Mouse (Mus musculus): ENCODE results near the gene Gcsh. TPM values are rescaled to one million over a fixed set of nuclear protein-coding genes. Genes with fewer than 3 reads are reported as not detected.

The Gcsh gene
- total RNA-seq (2014; fragmentation: Nextera tagmentation) (56.4 and 61.5 TPM in 2 replicates), total RNA-seq (2017) (80.8 and 104 TPM in 2 replicates)

GRCm38 (mm10) chr8:116993095-116993867 lies at the start of gene Gcsh:
Gene Gcsh, minus strand, starts transcription at chr8:116993537.
- peak; percentile 95 for ATAC-seq (replicated peaks; ENCODE audit: poor library complexity, severe bottlenecking)

- no peak for ATAC-seq (replicated peaks; ENCODE audit: poor library complexity, severe bottlenecking)
Measured at GRCm38 (mm10) chr8:117039843-117040242, 46.5 kb upstream of the Gcsh start.

DNA sequence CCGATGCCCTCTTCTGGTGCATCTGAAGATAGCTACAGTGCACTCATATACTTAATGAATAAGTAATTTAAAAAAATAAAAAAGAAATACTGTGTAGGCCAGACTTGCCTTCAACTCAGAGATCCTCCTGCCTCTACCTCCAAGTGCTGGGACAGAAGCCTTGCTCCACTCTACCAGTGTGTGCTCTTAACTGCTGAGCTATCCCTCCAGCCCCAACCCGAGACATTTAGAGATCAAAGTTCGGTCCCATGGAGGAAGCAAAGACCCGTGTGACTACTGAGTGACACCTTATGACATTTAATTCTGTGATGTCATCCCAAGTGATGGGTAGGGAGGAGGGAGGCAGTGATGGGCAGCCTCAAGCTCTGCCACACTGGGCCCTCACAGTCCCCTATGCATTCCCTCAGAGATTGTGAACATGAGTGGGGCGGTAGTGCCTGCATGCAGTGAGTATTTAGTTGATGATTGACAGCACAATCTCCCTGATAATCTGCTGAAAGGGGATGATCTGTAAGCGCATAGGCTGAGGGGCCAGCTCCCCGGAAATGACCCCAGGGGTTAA lies 44.1 kb upstream of the Gcsh start:
- ATAC-seq (replicated peaks; ENCODE audit: poor library complexity, severe bottlenecking) = no peak

DNA sequence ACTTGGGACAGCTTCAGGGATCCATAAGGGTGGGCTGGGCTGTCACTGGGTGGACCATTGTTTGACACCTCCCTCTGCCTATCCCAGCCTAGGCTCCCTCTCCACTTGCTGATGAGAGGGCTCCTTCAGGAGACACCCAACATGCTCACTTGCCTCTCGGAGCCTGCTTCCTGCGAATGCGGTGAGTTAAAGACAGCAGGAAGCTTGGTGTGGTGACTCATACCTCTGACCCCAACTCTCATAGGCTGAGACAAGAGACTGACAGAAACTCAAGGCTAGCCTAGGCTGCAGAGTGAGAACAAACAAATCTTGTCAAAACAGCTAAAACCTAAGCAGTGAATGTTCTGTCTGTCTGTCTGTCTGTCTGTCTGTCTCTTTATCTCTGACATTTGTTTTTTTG lies 40.1 kb upstream of the Gcsh start:
- peak; percentile 87 for ATAC-seq (replicated peaks; ENCODE audit: poor library complexity, severe bottlenecking)

DNA sequence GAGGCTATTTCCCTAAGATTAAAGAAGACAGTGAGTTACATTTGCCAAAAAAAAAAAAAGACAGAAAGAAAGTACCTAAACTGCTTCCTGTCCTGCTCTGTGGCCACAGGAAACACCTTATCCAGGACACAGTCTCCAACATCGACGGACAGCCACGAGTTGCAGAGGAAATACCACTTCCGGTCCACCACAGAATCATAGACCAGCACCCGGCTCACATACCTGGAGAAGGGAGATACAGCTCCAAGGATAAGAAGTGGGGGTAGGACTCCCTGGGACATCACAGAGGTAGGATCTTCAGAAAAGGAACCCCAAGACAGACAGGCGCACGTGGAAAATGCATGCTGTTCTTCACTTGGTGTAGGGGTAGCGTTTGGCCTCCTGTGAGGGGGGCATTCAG lies 39.3 kb upstream of the Gcsh start:
- ATAC-seq (replicated peaks; ENCODE audit: poor library complexity, severe bottlenecking) = peak; percentile 40

GRCm38 (mm10) chr8:117031476-117031875 lies 38.1 kb upstream of the Gcsh start:
- no peak for ATAC-seq (replicated peaks; ENCODE audit: poor library complexity, severe bottlenecking)

GRCm38 (mm10) chr8:117028686-117029085 lies 35.3 kb upstream of the Gcsh start:
- ATAC-seq (replicated peaks; ENCODE audit: poor library complexity, severe bottlenecking) = no peak

DNA sequence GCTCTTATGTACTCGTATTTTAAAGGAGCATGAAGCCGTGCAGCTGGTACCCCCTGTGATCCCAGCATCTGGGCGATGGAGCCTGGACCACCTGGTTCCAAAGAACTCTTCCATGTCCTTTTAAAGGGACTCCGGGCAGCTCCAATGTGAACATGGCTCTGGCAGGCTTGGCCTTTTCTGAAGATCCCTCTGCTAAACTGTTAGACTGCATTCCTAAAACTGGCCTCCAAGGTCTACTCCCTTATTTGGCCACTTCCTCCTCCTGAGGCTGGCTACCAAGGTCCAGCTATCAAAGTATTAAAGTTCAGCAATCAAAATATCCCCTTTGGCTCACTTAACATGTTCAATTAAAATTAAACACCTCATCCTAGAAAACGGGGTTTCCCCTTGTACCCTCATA lies 34.3 kb upstream of the Gcsh start:
- ATAC-seq (replicated peaks; ENCODE audit: poor library complexity, severe bottlenecking) = no peak

GRCm38 (mm10) chr8:117022297-117022993 lies 29.1 kb upstream of the Gcsh start:
- no peak for ATAC-seq (replicated peaks; ENCODE audit: poor library complexity, severe bottlenecking)

DNA sequence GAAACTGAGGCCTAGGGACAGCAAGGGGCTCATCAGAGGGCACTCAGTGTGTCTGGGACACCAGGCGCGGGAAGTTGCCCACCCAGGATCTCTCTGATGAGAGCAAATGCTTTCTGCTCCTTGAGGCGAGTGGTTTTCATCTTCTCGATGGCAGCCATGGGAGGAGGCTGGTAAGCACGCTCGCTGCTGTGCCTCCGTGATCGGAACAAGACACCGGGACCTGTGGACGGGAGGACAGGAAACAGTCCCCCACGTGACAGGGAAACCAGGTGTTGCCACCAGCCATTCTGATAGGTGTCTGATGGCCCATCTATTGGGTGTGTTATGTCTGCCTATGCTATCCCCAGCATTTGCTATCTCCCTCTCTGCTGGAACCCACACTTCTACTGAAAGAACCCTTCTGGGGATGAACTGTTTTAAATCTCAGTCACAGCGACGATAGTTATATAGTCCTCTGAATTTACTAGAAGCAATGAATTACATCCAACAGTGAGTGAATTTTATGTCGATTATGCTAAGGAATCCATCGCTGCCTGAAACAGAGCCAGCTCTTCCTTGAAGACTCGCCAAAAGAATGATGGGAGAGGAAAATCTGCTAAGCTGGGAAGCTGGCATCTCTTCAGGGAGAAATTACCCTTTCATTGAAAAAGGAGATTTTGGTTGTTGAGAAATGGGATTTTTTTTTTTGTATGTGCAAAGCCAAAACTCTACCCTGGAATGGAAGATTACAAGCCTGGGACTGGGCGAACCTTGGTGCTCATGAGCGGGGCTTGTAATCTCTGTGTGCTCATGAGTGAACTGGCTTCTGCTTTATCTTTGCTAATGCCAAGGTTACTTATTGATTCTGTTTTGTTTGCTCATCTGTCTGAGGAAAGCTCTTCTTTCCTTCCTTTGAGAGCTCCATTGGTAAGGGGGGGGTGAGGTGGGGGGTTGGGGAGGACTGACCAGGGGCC lies 26.3 kb upstream of the Gcsh start:
- no peak for ATAC-seq (replicated peaks; ENCODE audit: poor library complexity, severe bottlenecking)

DNA sequence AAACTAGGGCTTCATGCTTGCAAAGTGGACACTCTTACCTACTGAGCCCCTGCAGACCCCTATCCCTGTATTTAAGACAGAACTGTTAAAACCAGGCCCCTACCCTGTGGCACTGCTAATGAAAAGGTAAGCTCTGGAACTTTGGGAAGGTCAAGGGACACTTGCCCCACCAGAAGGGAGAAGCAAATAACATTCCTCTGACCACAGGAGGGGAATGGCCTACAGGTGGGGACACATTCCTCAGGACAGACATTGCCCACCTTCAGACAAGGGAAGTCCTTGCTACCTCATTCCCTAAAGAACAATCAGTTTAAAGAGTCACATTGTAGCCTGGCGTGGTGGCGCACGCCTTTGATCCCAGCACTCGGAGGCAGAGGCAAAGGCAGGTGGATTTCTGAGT lies 24.6 kb upstream of the Gcsh start:
- no peak for ATAC-seq (replicated peaks; ENCODE audit: poor library complexity, severe bottlenecking)

DNA sequence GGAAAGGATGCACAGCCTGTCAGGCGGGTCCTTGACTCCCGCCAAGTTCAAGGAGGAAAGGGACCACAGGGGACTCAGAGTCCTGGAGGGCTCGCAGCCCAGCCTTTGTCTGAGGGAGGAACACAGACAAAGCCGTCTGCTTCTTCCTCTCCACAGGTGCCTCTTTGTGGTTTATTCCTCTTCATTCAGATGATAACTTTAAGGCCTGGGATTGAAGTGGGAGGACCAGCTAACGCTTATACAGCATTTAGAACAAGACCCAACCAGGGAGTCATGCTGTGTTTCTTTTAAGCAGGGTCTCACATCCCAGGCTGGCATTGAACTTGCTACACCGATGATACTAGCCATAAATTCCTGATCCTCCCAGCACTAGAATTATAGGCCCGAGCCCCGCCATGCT lies 23.7 kb upstream of the Gcsh start:
- no peak for ATAC-seq (replicated peaks; ENCODE audit: poor library complexity, severe bottlenecking)

DNA sequence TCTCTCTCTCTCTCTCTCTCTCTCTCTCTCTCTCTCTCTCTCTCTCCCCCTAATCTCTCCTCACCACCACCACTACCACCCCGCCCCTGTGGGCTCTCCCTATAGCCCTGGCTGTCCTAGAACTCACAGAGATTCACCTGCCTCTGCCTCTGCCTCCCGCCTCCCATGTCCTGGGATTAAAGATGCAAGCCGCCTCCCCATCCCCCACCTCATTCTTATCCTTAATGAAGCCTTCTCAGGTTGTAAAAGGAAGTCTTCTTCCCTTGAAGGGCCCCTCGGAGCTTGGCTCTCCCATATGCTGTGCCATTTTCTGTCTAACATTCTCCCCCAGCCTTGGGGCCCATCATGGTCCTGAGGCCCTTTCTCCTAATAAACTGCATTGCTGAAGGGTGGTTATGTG lies 22.3 kb upstream of the Gcsh start:
- ATAC-seq (replicated peaks; ENCODE audit: poor library complexity, severe bottlenecking) = no peak

- ATAC-seq (replicated peaks; ENCODE audit: poor library complexity, severe bottlenecking) = no peak
Measured at GRCm38 (mm10) chr8:117011366-117011765, 18.0 kb upstream of the Gcsh start.

DNA sequence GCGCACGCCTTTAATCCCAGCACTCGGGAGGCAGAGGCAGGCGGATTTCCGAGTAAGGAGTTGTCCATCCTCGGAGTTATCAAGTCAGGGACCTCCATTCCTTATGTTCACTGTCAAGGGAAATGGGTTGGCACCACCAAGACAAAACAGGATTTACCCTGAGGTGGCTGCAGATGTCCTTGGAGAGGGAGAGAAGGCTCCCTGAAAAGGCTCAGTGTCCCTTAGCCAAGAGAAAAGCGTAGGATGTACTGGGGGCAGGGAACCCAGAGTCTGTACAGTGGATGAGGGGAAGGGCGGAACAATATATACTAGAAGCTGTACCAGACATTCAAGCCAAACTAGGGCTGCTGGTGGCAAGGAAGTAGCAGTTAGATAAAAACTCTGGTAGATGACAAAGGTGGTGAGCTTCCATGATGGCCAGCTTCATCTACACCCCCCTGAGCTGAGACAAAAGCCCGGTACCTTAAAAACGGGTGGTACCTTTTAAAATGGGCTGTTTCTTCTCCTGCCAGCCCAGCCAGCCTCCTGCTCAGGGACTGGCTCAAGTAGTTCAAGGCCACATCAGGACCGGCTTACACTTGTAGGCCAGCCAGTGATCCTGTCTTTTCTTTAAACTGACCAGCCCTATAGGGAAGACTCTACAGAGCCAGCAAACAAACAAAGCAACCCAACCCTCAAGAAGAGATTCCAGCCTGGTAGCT lies 829 bp upstream of the Gcsh start:
- no peak for ATAC-seq (replicated peaks; ENCODE audit: poor library complexity, severe bottlenecking)

- ATAC-seq (replicated peaks; ENCODE audit: poor library complexity, severe bottlenecking) = no peak
Measured at GRCm38 (mm10) chr8:116992176-116992971, 963 bp downstream of the Gcsh start.

DNA sequence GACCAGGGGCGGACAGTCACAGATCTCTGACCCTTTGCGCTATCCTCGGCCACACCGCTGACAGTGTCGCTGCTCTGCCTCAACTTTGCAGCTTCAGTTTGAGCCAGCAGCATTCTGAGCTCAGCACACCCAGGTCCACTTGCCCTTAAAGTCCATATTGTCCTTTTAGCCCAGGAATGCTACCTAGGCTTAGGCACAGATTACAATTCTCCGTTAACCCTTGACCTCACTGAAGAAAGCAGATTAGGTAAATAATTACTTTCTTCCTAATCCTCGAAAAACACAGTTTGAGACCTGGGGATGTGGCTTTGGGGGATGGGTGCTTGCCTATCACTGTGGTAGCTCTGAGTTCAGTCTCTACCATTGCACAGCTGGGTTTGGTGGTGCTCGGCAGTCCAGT lies 2.1 kb downstream of the Gcsh start:
- no peak for ATAC-seq (replicated peaks; ENCODE audit: poor library complexity, severe bottlenecking)

GRCm38 (mm10) chr8:116989842-116990241 lies 3.5 kb downstream of the Gcsh start:
- ATAC-seq (replicated peaks; ENCODE audit: poor library complexity, severe bottlenecking) = no peak

DNA sequence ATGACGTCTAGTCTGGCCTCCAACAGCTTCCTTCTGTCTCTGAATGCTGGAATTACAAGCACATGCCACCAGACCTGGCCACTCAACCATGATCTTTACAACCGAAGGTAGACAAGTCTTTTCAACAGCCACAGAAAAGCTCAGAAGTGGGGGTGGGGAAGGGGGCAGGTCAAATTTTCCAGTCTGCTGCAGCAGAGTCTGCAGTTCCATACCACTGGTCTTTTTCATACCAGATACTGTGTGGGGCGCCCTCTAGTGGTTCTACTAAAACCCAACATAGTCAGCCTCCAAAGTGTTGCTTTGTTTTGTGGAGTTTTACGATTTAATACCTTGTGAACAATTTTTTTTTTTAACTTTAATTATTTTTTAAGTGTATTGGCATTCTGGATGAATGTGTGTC lies 13.2 kb downstream of the Gcsh start:
- peak; percentile 41 for ATAC-seq (replicated peaks; ENCODE audit: poor library complexity, severe bottlenecking)

All from granulocyte monocyte progenitor cell, adult 5-6 weeks (primary cell).